Mouse (Mus musculus) small intestine, adult 2 months (tissue): ENCODE measurements around the gene Rpl18. TPM values are rescaled to one million over a fixed set of nuclear protein-coding genes. Genes with fewer than 3 reads are reported as not detected.

Experiments used
- H3K27ac ChIP-seq: fragments of 200-500 bp; 2 replicates; pipeline ENCODE4 v1.5.1; 2012; ENCODE audit warnings: low read depth, low read length, control low read depth, inconsistent platforms; ENCODE audit not compliant: insufficient read depth
- H3K27me3 ChIP-seq: fragments of 200-500 bp; 2 replicates; pipeline ENCODE4 v1.6.1; 2012; ENCODE audit warnings: mild to moderate bottlenecking, moderate library complexity, low read length, inconsistent platforms; ENCODE audit not compliant: control insufficient read depth, insufficient read depth
- H3K36me3 ChIP-seq: fragments of 200-500 bp; 2 replicates; pipeline ENCODE4 v1.6.1; 2012; ENCODE audit warnings: mild to moderate bottlenecking, low read length, control low read depth, inconsistent platforms; ENCODE audit not compliant: control insufficient read depth, insufficient read depth
- H3K4me1 ChIP-seq: fragments of 200-500 bp; 2 replicates; pipeline ENCODE4 v1.6.1; 2012; ENCODE audit warnings: low read length, inconsistent platforms, mixed read lengths; ENCODE audit not compliant: control insufficient read depth, insufficient read depth, insufficient read length
- H3K4me3 ChIP-seq: fragments of 200-500 bp; 2 replicates; pipeline ENCODE4 v1.5.1; 2012; ENCODE audit warnings: low read depth, mild to moderate bottlenecking, control low read depth, inconsistent platforms, low read length, moderate library complexity
- CTCF ChIP-seq: fragments of 200-500 bp; IDR thresholded peaks from 2 replicates; pipeline ENCODE4 v1.5.1; 2012; ENCODE audit warnings: low read depth, mild to moderate bottlenecking, control low read depth, inconsistent platforms, low read length, moderate library complexity, mixed read lengths; ENCODE audit not compliant: insufficient replicate concordance, insufficient read length; ENCODE audit errors: extremely low read depth
- POLR2A ChIP-seq: fragments of 200-500 bp; IDR thresholded peaks from 2 replicates; pipeline ENCODE4 v1.6.1; 2012; ENCODE audit warnings: low read depth, mild to moderate bottlenecking, control low read depth, inconsistent platforms, low read length, moderate library complexity
- WGBS: fragments of 180-500 bp; shearing (Covaris S2); methylation state at CpG from one replicate; pipeline ENCODE4 v1.1.7; 2018; 5-methylcytosine and 5-hydroxymethylcytosine counted together
- polyA plus RNA-seq: library from polyadenylated mRNA; depleted of rRNA; stranded (reverse); fragments of >200 nt; gene quantifications from 2 replicates; pipeline ENCODE4 v1.2.3, GENCODE M21; 2012

Gene Rpl18
- polyA plus RNA-seq, 1 experiment, result 1,370 TPM

GRCm38 (mm10) chr7:45715741-45716459 lies 643 bp downstream of the Rpl18 start:
- peak overlapping the region; percentile 72 for H3K27ac ChIP-seq
- no peaks in the 10 kb centered on the region for H3K27me3 ChIP-seq
- TF ChIP-seq CTCF (no peak), POLR2A (no peak)
- WGBS, result 63% methylated on average over 19 of the region's 19 CpGs
- H3K4me1 ChIP-seq, result peaks cover 34% of the 10 kb centered on the region
- peak overlapping the region; percentile 43 for H3K4me3 ChIP-seq
- H3K36me3 ChIP-seq, result peaks cover 36% of the 10 kb centered on the region

DNA sequence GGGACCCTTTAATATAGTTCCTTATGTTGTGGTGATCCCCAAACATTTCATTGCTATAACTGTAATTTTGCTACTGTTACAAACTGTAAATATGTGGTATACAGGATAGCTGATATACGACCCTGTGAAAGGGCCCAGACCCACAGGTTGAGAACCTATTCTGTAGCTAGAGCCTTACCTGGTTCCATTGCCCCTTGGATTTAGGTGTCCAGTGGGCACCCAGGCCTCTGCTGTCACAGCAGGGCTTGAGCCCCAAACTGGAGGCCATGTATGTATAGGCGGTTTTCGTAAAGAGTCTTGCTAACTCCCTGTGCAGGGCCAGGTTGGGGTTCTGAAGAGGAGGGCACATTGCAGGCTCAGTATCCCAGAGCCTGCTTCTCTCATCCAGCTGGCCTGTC lies 1.2 kb downstream of the Rpl18 start:
- H3K4me3 ChIP-seq, result 0 out of 2 replicates have a peak overlapping the region, but pooled peaks have one; percentile 11
- 80% methylated on average over 3 of the region's 3 CpGs for WGBS

DNA sequence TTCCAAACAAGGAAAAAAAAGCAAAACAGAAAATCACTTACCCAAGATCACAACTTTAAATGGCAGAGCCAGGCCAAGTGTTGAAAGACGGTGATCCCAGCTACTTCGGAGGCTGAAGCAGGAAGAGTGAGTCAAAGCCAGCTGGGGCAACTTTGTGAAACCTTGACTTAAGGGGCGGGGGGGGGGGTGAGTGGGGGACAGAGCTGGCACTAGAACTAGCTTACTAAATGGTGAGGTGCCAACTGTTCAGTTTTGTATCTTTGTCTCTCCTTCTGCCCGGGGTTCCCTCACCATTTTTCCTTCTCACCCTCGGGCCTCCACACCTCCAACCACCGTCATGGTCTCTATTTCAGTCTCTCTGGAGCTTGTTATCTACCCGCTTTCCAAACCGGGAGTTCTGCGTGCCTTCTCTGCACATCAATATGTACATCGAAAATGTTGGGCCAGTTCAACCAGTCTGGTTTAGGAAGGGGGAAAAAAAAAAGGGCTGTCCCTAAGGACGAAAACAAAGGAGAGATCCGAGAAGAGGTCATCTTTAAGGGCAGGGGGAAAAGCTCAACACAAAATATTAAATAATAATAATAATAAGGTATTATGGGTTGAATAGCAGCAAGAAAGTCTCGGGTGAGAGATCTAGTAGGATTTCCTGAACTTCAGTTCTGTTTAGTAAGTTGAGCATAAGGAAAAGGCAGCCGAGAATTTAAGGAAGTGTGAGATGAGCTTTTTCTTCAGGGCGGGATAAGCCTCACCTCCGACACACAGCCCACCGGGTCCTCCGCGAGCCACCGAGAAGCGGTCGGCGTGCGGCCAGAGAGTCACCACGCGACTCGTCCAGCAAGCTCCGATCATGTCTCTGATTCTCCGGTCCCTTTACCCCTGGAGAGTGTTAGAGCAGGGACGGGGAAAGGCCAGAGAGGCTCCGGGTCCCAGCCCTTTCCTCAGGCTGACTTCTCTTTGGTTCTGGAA lies 2.0 kb downstream of the Rpl18 start:
- no peak for TF ChIP-seq POLR2A
- no peak for TF ChIP-seq CTCF
- peak overlapping the region; percentile 80 for H3K4me3 ChIP-seq
- WGBS, result 3% methylated on average over 31 of the region's 31 CpGs
- peaks cover 23% of the 10 kb centered on the region for H3K36me3 ChIP-seq
- peak overlapping the region; percentile 75 for H3K27ac ChIP-seq
- no peaks in the 10 kb centered on the region for H3K27me3 ChIP-seq
- H3K4me1 ChIP-seq, result peaks cover 25% of the 10 kb centered on the region

More for the DNA sequence above, 1.2 kb downstream of the Rpl18 start:
- no peaks in the 10 kb centered on the region for H3K27me3 ChIP-seq
- H3K27ac ChIP-seq, result no peak overlapping the region
- H3K36me3 ChIP-seq, result peaks cover 31% of the 10 kb centered on the region
- TF ChIP-seq POLR2A (no peak), CTCF (no peak)
- H3K4me1 ChIP-seq, result peaks cover 29% of the 10 kb centered on the region

DNA sequence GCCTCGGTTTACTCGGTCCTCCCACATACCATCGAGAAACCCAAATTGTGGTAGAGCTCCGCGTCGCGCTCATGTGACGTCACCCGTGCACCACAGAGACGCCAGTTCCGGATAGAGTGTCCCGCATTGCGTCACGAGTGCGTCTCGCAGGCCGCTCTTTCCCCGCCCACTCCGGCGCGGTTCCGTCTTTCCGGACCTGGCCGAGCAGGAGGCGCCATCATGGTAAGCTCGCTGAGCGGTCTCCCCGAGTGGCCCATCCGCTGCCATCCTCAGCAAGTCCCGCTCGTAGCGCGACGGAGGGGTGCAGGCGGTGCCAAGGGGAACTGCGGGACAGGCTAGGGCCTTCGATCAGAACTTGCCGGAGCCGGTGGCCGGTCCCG lies 2.7 kb downstream of the Rpl18 start, which contains the start of gene Sphk2:
Gene Sphk2 (minus strand): TSS at position 85 of the 380 bp plus-strand sequence.
- H3K36me3 ChIP-seq, result peaks cover 20% of the 10 kb centered on the region
- no peaks in the 10 kb centered on the region for H3K27me3 ChIP-seq
- under 1% methylated on average over 41 of the region's 41 CpGs for WGBS
- peak within 1 kb of the TSS; percentile 75 for H3K27ac ChIP-seq
- peak within 1 kb of the TSS; percentile 80 for H3K4me3 ChIP-seq
- TF ChIP-seq POLR2A (peak; percentile 80), CTCF (no peak)
- H3K4me1 ChIP-seq, result peaks cover 23% of the 10 kb centered on the region

GRCm38 (mm10) chr7:45718331-45718730 lies 3.1 kb downstream of the Rpl18 start:
- H3K27ac ChIP-seq, result peak overlapping the region; percentile 58
- WGBS, result under 1% methylated on average over 20 of the region's 20 CpGs
- no peak for TF ChIP-seq POLR2A
- no peak for TF ChIP-seq CTCF
- H3K4me3 ChIP-seq, result peak overlapping the region; percentile 80
- H3K36me3 ChIP-seq, result peaks cover 17% of the 10 kb centered on the region
- no peaks in the 10 kb centered on the region for H3K27me3 ChIP-seq
- H3K4me1 ChIP-seq, result peaks cover 23% of the 10 kb centered on the region

- H3K27ac ChIP-seq, result no peak overlapping the region
- H3K4me3 ChIP-seq, result peak overlapping the region; percentile 80
- H3K27me3 ChIP-seq, result no peaks in the 10 kb centered on the region
- 41% methylated on average over 10 of the region's 10 CpGs for WGBS
- peaks cover 23% of the 10 kb centered on the region for H3K4me1 ChIP-seq
- peaks cover 22% of the 10 kb centered on the region for H3K36me3 ChIP-seq
- TF ChIP-seq POLR2A, result no peak
These were observed 3.9 kb downstream of the Rpl18 start for GRCm38 (mm10) chr7:45719180-45719579.
